Mouse (Mus musculus): ENCODE results near the gene Gnai3.

- no peak for TF ChIP-seq CTCF (IDR thresholded peaks at IDR 0.05; ENCODE audit: insufficient read depth, low read length)
- no peak for TF ChIP-seq POLR2A (IDR thresholded peaks at IDR 0.05; ENCODE audit: borderline replicate concordance, extremely low read depth, low read depth, low read length)
Measured at GRCm38 (mm10) chr3:108076836-108077235, 69.1 kb downstream of the Gnai3 start.

Measured in lung, adult 2 months (tissue).